Mouse (Mus musculus) CH12.LX (cell line): Measurements from ENCODE around the gene Krt18. TPM values are rescaled to one million over a fixed set of nuclear protein-coding genes. Genes with fewer than 3 reads are reported as not detected.

Experiments used
- DNase-seq: peaks from one replicate; pipeline ENCODE4 v3.0.0-alpha.2; 2013; ENCODE audit errors: extremely low read depth
- H3K27ac ChIP-seq: 2 replicates; pipeline ENCODE4 v1.5.1; 2012; ENCODE audit warnings: low read depth, mild to moderate bottlenecking, control low read depth, moderate library complexity; ENCODE audit not compliant: insufficient read depth
- H3K27me3 ChIP-seq: replicated peaks from 2 replicates; pipeline ENCODE3; 2012; ENCODE audit warnings: inconsistent platforms
- H3K36me3 ChIP-seq, 2 experiments: replicated peaks in 1 of 2; 2 replicates each; pipeline versions ENCODE3 to v1.6.1; 2012; ENCODE audit warnings: inconsistent platforms in 1 of 2, low read length in 1 of 2, mild to moderate bottlenecking in 1 of 2, mixed read lengths in 1 of 2, moderate library complexity in 1 of 2; ENCODE audit not compliant: control insufficient read depth in 1 of 2, insufficient read depth in 1 of 2
- H3K4me1 ChIP-seq, 2 experiments: 2 replicates each; pipeline ENCODE4 v1.6.1; 2012; ENCODE audit warnings: inconsistent platforms in 1 of 2, moderate library complexity in 1 of 2; ENCODE audit not compliant: insufficient read depth in 2 of 2, control insufficient read depth in 1 of 2
- H3K4me2 ChIP-seq: 2 replicates; pipeline ENCODE4 v1.6.1; 2012; ENCODE audit warnings: low read depth, mild to moderate bottlenecking, control low read depth; ENCODE audit not compliant: poor library complexity, insufficient read depth, severe bottlenecking
- H3K4me3 ChIP-seq, 3 experiments: fragments of 150-350 bp in 1 of 3; sonication (generic) in 1 of 3; replicated peaks in 1 of 3; 2 replicates each; pipeline versions ENCODE3 to v1.5.1; 2011 to 2012; ENCODE audit warnings: low read depth in 2 of 3, low read length in 2 of 3, mild to moderate bottlenecking in 2 of 3, moderate library complexity in 2 of 3, control low read depth in 1 of 3, improper control_type of control experiment in 1 of 3, inconsistent platforms in 1 of 3, mixed read lengths in 1 of 3; ENCODE audit not compliant: poor library complexity in 1 of 3
- H3K79me2 ChIP-seq: replicated peaks from 2 replicates; pipeline ENCODE4 v1.6.1; 2012; ENCODE audit warnings: mild to moderate bottlenecking, moderate library complexity; ENCODE audit not compliant: control insufficient read depth, poor library complexity, insufficient read depth, severe bottlenecking; ENCODE audit errors: extremely low read depth
- H3K9ac ChIP-seq: 2 replicates; pipeline ENCODE4 v1.6.1; 2012; ENCODE audit warnings: low read depth, mild to moderate bottlenecking, control low read depth, moderate library complexity; ENCODE audit not compliant: insufficient read depth
- H3K9me3 ChIP-seq: replicated peaks from 2 replicates; pipeline ENCODE3; 2012; ENCODE audit warnings: low read length, inconsistent platforms, mixed read lengths
- BHLHE40 ChIP-seq: IDR thresholded peaks from 2 replicates; pipeline ENCODE4 v1.6.1; 2011; ENCODE audit warnings: mild to moderate bottlenecking, low read depth, low read length, improper control_type of control experiment
- CHD1 ChIP-seq: IDR thresholded peaks from 2 replicates; pipeline ENCODE4 v1.6.1; 2012; ENCODE audit warnings: low read depth, low read length, improper control_type of control experiment, inconsistent platforms
- CTCF ChIP-seq, 2 experiments: IDR thresholded peaks in 1 of 2; conservative IDR thresholded peaks in 1 of 2; 2 replicates each; pipeline ENCODE4 v1.5.1; 2011 to 2012; ENCODE audit warnings: low read depth in 2 of 2, low read length in 2 of 2, improper control_type of control experiment in 1 of 2, inconsistent platforms in 1 of 2, mild to moderate bottlenecking in 1 of 2, moderate library complexity in 1 of 2
- EP300 ChIP-seq: IDR thresholded peaks from 2 replicates; pipeline ENCODE4 v1.6.1; 2011; ENCODE audit warnings: low read length, improper control_type of control experiment
- ETS1 ChIP-seq: conservative IDR thresholded peaks from 2 replicates; pipeline ENCODE4 v1.6.1; 2012; ENCODE audit warnings: low read depth, mild to moderate bottlenecking, inconsistent platforms, low read length, improper control_type of control experiment, moderate library complexity
- HCFC1 ChIP-seq: IDR thresholded peaks from 2 replicates; pipeline ENCODE4 v1.6.1; 2012; ENCODE audit warnings: low read depth, mild to moderate bottlenecking, inconsistent platforms, low read length, improper control_type of control experiment
- JUN ChIP-seq: IDR thresholded peaks from 2 replicates; pipeline ENCODE4 v1.6.1; 2011; ENCODE audit warnings: low read depth, mild to moderate bottlenecking, low read length, improper control_type of control experiment, moderate library complexity; ENCODE audit not compliant: insufficient read depth
- MAX ChIP-seq: IDR thresholded peaks from 2 replicates; pipeline ENCODE4 v1.6.1; 2011; ENCODE audit warnings: low read length, improper control_type of control experiment
- MAZ ChIP-seq: IDR thresholded peaks from 2 replicates; pipeline ENCODE4 v1.6.1; 2012; ENCODE audit warnings: low read depth, mild to moderate bottlenecking, inconsistent platforms, low read length, improper control_type of control experiment, moderate library complexity
- MEF2A ChIP-seq: IDR thresholded peaks from 2 replicates; pipeline ENCODE4 v1.6.1; 2014; ENCODE audit warnings: low read depth, mild to moderate bottlenecking, inconsistent platforms, low read length, improper control_type of control experiment, borderline replicate concordance
- NELFE ChIP-seq: IDR thresholded peaks from 2 replicates; pipeline ENCODE4 v1.6.1; 2011; ENCODE audit warnings: low read depth, low read length, improper control_type of control experiment
- POLR2A ChIP-seq: IDR thresholded peaks from 2 replicates; pipeline ENCODE4 v1.6.1; 2011; ENCODE audit warnings: low read depth, mild to moderate bottlenecking, improper control_type of control experiment, low read length
- SIN3A ChIP-seq: IDR thresholded peaks from 2 replicates; pipeline ENCODE4 v1.6.1; 2012; ENCODE audit warnings: low read length, improper control_type of control experiment, inconsistent platforms
- SMC3 ChIP-seq: IDR thresholded peaks from 2 replicates; pipeline ENCODE4 v1.6.1; 2011; ENCODE audit warnings: low read depth, low read length, improper control_type of control experiment
- TCF12 ChIP-seq: IDR thresholded peaks from 2 replicates; pipeline ENCODE4 v1.6.1; 2014; ENCODE audit warnings: low read depth, mild to moderate bottlenecking, inconsistent platforms, low read length, improper control_type of control experiment
- UBTF ChIP-seq: IDR thresholded peaks from 2 replicates; pipeline ENCODE4 v1.6.1; 2012; ENCODE audit warnings: low read depth, mild to moderate bottlenecking, inconsistent platforms, low read length, improper control_type of control experiment, moderate library complexity
- USF1 ChIP-seq: IDR thresholded peaks from 2 replicates; pipeline ENCODE4 v1.6.1; 2014; ENCODE audit warnings: low read depth, mild to moderate bottlenecking, inconsistent platforms, low read length, improper control_type of control experiment
- ZC3H11A ChIP-seq: IDR thresholded peaks from 2 replicates; pipeline ENCODE4 v1.6.1; 2012; ENCODE audit warnings: low read depth, mild to moderate bottlenecking, inconsistent platforms, low read length, improper control_type of control experiment
- ZMIZ1 ChIP-seq: IDR thresholded peaks from 2 replicates; pipeline ENCODE4 v1.6.1; 2012; ENCODE audit warnings: low read depth, mild to moderate bottlenecking, inconsistent platforms, low read length, improper control_type of control experiment
- ZNF384 ChIP-seq: IDR thresholded peaks from 2 replicates; pipeline ENCODE4 v1.6.1; 2012; ENCODE audit warnings: low read depth, low read length, improper control_type of control experiment, inconsistent platforms
- dilution Hi-C: fragments of 300-500 bp; cut with MboI; formaldehyde crosslinking; loops from 2 replicates; pipeline ENCODE4 v1.14.3; 2020; ENCODE audit warnings: low sequenced_read_pairs; ENCODE audit not compliant: extremely low pct_unique_long_range_greater_than_20kb, extremely low pct_ligation_motif_present
- in situ Hi-C: fragments of 300-500 bp; cut with MboI; formaldehyde crosslinking; loops from 3 replicates; pipeline ENCODE4 v1.14.3; 2019; ENCODE audit warnings: low sequenced_read_pairs, low pct_ligation_motif_present, low pct_unique_long_range_greater_than_20kb, mixed read lengths
- polyA plus RNA-seq: library from polyadenylated mRNA; unstranded; fragments of >175 nt; gene quantifications from 2 replicates; pipeline ENCODE4 v1.2.1, GENCODE M21; 2012; ENCODE audit warnings: low read depth; ENCODE audit not compliant: insufficient read length
- total RNA-seq, 2 experiments: library from RNA; depleted of rRNA; stranded (reverse); fragments of 300-350 nt in 1 of 2; fragments of >200 nt in 1 of 2; gene quantifications; 2 replicates each; pipeline ENCODE4 v1.2.3; 2012 to 2014

Krt18 gene
- total and polyA plus RNA-seq, 3 experiments: 0.21 TPM; not detected in 2

DNA sequence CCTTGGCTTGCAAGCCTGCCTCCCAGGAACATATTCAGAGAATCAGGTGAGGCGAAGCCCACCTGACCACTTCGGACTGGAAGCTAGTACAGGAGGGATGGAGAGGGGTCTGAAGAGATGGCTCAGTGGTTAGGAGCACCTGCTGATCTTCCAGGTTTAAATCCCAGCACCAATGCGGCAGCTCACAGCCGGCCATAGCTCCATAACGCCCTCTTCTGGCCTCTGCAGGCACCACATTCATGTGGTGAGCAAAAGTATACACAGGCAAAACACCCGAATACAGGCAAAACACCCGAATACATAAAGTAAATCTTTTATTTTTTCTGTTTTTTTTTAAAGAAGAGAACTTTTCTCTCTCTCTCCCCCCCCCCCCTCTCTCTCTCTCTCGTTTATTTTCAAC is 39.3 kb upstream of the Krt18 start:
- DNase-seq: no peak
- H3K36me3 ChIP-seq: no peaks in the 10 kb centered on the region
- in situ Hi-C loops (no loop called here), dilution Hi-C loops (no loop called here)
- TF ChIP-seq POLR2A: no peak
- peak; percentile 20 to 36; a peak in 3 of 4 replicates for TF ChIP-seq CTCF (conservative IDR thresholded peaks at IDR 0.05 in 1 of 2, IDR thresholded peaks at IDR 0.05 in 1 of 2; ENCODE audit: low read depth in 2 of 2, low read length in 2 of 2)
- TF ChIP-seq NELFE: no peak
- H3K9ac ChIP-seq: no peak overlapping the region
- no peak overlapping the region for H3K4me2 ChIP-seq
- H3K27ac ChIP-seq: no peak overlapping the region
- peaks cover 53% of the 10 kb centered on the region for H3K27me3 ChIP-seq
- no peak overlapping the region for H3K4me3 ChIP-seq
- H3K79me2 ChIP-seq: no peaks in the 10 kb centered on the region
- H3K4me1 ChIP-seq: peaks cover 1 to 20% of the 10 kb centered on the region in 2 experiments; a peak in 3 of 4 replicates
- H3K9me3 ChIP-seq: no peaks in the 10 kb centered on the region

- H3K27ac ChIP-seq: no peak overlapping the region
- no peak for DNase-seq
- dilution Hi-C loops: no loop called here
- H3K27me3 ChIP-seq: peaks cover 48% of the 10 kb centered on the region
- no peak overlapping the region for H3K4me2 ChIP-seq
- H3K9ac ChIP-seq: no peak overlapping the region
- in situ Hi-C loops: loop anchor here (5.0 kb wide), 1 partner anchor 76 kb away; no protein-coding TSS in a partner anchor
- H3K4me3 ChIP-seq: no peak overlapping the region
- H3K36me3 ChIP-seq: no peaks in the 10 kb centered on the region
- H3K4me1 ChIP-seq: peaks cover 0 to 13% of the 10 kb centered on the region in 2 experiments; a peak in 3 of 4 replicates
- H3K9me3 ChIP-seq: peaks cover 5% of the 10 kb centered on the region
- TF ChIP-seq ZMIZ1 (no peak), ZNF384 (no peak), JUN (no peak), USF1 (no peak), UBTF (no peak), MEF2A (no peak)
- no peaks in the 10 kb centered on the region for H3K79me2 ChIP-seq
Measured at GRCm38 (mm10) chr15:101990946-101991345, 37.0 kb upstream of the Krt18 start.

DNA sequence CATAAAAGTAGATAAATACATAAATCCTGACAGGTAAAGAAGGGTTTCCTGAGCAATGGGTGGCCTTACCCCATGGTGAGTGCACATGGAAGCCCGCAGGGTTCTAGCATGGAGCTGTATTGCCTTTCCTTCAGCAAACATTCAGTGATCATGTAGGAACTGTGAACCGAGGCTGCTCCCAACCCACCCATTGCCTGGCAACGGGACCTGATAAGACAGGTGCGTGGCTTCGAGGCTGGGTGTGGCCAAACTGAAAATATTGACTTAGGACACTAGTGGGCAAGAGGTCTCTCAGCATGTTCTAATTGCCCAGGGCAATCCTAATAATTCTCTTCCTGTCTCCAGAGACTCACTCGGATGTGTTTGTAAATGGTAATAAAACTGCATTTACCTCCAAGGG is 33.6 kb upstream of the Krt18 start:
- Histone ChIP-seq H3K79me2 (no peaks in the 10 kb centered on the region), H3K4me2 (no peak overlapping the region)
- TF ChIP-seq EP300 (no peak), ETS1 (no peak), ZC3H11A (no peak), BHLHE40 (no peak), ZNF384 (no peak), SIN3A (no peak), SMC3 (no peak), MAX (no peak), TCF12 (no peak), CHD1 (no peak), USF1 (no peak), MAZ (no peak), HCFC1 (no peak)
- TF ChIP-seq, all 38 proteins: peak for 0
- peaks cover 5% of the 10 kb centered on the region for H3K9me3 ChIP-seq
- no peak for DNase-seq
- peaks cover 40% of the 10 kb centered on the region for H3K27me3 ChIP-seq
- H3K9ac ChIP-seq: no peak overlapping the region
- H3K36me3 ChIP-seq: no peaks in the 10 kb centered on the region
- peaks cover 0 to 8% of the 10 kb centered on the region in 2 experiments; a peak in 2 of 4 replicates for H3K4me1 ChIP-seq
- dilution Hi-C loops: no loop called here
- no peak overlapping the region for H3K27ac ChIP-seq
- in situ Hi-C loops: loop anchor here (5.0 kb wide), 1 partner anchor 73 kb away; no protein-coding TSS in a partner anchor
- H3K4me3 ChIP-seq: no peak overlapping the region
